Mouse (Mus musculus): ENCODE data around the gene Cd83. TPM values are rescaled to one million over a fixed set of nuclear protein-coding genes. Genes with fewer than 3 reads are reported as not detected.
A peak's percentile ranks its signal among the peaks of the same experiment; 100 is the strongest.

Cd83 gene
- total and polyA plus RNA-seq, 2 experiments from 2014 or later = 2.3 to 4.4 TPM

- no peak for DNase-seq (ENCODE audit: low spot score)
- no peak overlapping the region for H3K4me2 ChIP-seq (ENCODE audit: low read depth, low read length)
These were observed 7.1 kb upstream of the Cd83 start for GRCm38 (mm10) chr13:43777321-43778002.

GRCm38 (mm10) chr13:43778021-43778649, 6.4 kb upstream of the Cd83 start:
- H3K9ac ChIP-seq (replicated peaks; ENCODE audit: low read depth, low read length) = no peak overlapping the region
- no peak overlapping the region for H3K27ac ChIP-seq (ENCODE audit: low read depth)
- no peak overlapping the region for H3K4me3 ChIP-seq (ENCODE audit: low read depth, low read length)
- H3K4me2 ChIP-seq (ENCODE audit: low read depth, low read length) = no peak overlapping the region
- ATAC-seq (ENCODE audit: insufficient read depth, low read depth) (no peak), DNase-seq (ENCODE audit: low spot score) (no peak)
- H3K4me1 ChIP-seq (ENCODE audit: control insufficient read depth, insufficient read depth) = peaks cover 7% of the 10 kb centered on the region
- WGBS = 64% methylated on average over 6 of the region's 6 CpGs
- H3K9me3 ChIP-seq (replicated peaks; ENCODE audit: control insufficient read depth, low read length) = no peaks in the 10 kb centered on the region
- no peaks in the 10 kb centered on the region; the same call in 1 of the 2 replicates for H3K27me3 ChIP-seq (ENCODE audit: control insufficient read depth, insufficient read depth, low read length)
- no peaks in the 10 kb centered on the region for H3K36me3 ChIP-seq (replicated peaks; ENCODE audit: control insufficient read depth, insufficient read depth, low read length)
- no peak for TF ChIP-seq CTCF (IDR thresholded peaks at IDR 0.05; ENCODE audit: low read depth)
- no peak for TF ChIP-seq EP300 (IDR thresholded peaks at IDR 0.05; ENCODE audit: low read depth)

More at GRCm38 (mm10) chr13:43777321-43778002, 7.1 kb upstream of the Cd83 start:
- no peak overlapping the region for H3K9ac ChIP-seq (replicated peaks; ENCODE audit: low read depth, low read length)
- no peaks in the 10 kb centered on the region for H3K9me3 ChIP-seq (replicated peaks; ENCODE audit: control insufficient read depth, low read length)
- ATAC-seq (ENCODE audit: insufficient read depth, low read depth) = no peak
- H3K27me3 ChIP-seq (ENCODE audit: control insufficient read depth, insufficient read depth, low read length) = peaks cover 4% of the 10 kb centered on the region; the same call in 1 of the 2 replicates
- no peak overlapping the region for H3K4me3 ChIP-seq (ENCODE audit: low read depth, low read length)
- H3K27ac ChIP-seq (ENCODE audit: low read depth) = no peak overlapping the region
- 71% methylated on average over 9 of the region's 9 CpGs for WGBS
- H3K4me1 ChIP-seq (ENCODE audit: control insufficient read depth, insufficient read depth) = peaks cover 7% of the 10 kb centered on the region
- no peak for TF ChIP-seq EP300 (IDR thresholded peaks at IDR 0.05; ENCODE audit: low read depth)
- H3K36me3 ChIP-seq (replicated peaks; ENCODE audit: control insufficient read depth, insufficient read depth, low read length) = no peaks in the 10 kb centered on the region

- no peak overlapping the region for H3K4me2 ChIP-seq (ENCODE audit: low read depth, low read length)
- H3K4me3 ChIP-seq (ENCODE audit: low read depth, low read length) = no peak overlapping the region
- no peak overlapping the region for H3K9ac ChIP-seq (replicated peaks; ENCODE audit: low read depth, low read length)
- ATAC-seq (ENCODE audit: insufficient read depth, low read depth) (no peak), DNase-seq (ENCODE audit: low spot score) (no peak)
- no peak overlapping the region for H3K27ac ChIP-seq (ENCODE audit: low read depth)
- WGBS = 85% methylated on average over 4 of the region's 4 CpGs
- TF ChIP-seq CTCF (IDR thresholded peaks at IDR 0.05; ENCODE audit: low read depth) (no peak), EP300 (IDR thresholded peaks at IDR 0.05; ENCODE audit: low read depth) (no peak)
- peaks cover 7% of the 10 kb centered on the region for H3K4me1 ChIP-seq (ENCODE audit: control insufficient read depth, insufficient read depth)
- H3K9me3 ChIP-seq (replicated peaks; ENCODE audit: control insufficient read depth, low read length) = no peaks in the 10 kb centered on the region
- no peaks in the 10 kb centered on the region; the same call in 1 of the 2 replicates for H3K27me3 ChIP-seq (ENCODE audit: control insufficient read depth, insufficient read depth, low read length)
- no peaks in the 10 kb centered on the region for H3K36me3 ChIP-seq (replicated peaks; ENCODE audit: control insufficient read depth, insufficient read depth, low read length)
These were observed 5.6 kb upstream of the Cd83 start for GRCm38 (mm10) chr13:43778971-43779370.

GRCm38 (mm10) chr13:43780071-43780470, 4.5 kb upstream of the Cd83 start:
- H3K9ac ChIP-seq (replicated peaks; ENCODE audit: low read depth, low read length) = no peak overlapping the region
- DNase-seq (ENCODE audit: low spot score) (no peak), ATAC-seq (ENCODE audit: insufficient read depth, low read depth) (no peak)
- H3K4me3 ChIP-seq (ENCODE audit: low read depth, low read length) = no peak overlapping the region
- H3K9me3 ChIP-seq (replicated peaks; ENCODE audit: control insufficient read depth, low read length) = no peaks in the 10 kb centered on the region
- no peak for TF ChIP-seq EP300 (IDR thresholded peaks at IDR 0.05; ENCODE audit: low read depth)
- TF ChIP-seq CTCF (IDR thresholded peaks at IDR 0.05; ENCODE audit: low read depth) = no peak
- no peak overlapping the region for H3K4me2 ChIP-seq (ENCODE audit: low read depth, low read length)
- H3K4me1 ChIP-seq (ENCODE audit: control insufficient read depth, insufficient read depth) = peaks cover 9% of the 10 kb centered on the region; the same call in 1 of the 2 replicates
- no peak overlapping the region for H3K27ac ChIP-seq (ENCODE audit: low read depth)
- no peaks in the 10 kb centered on the region; the same call in 1 of the 2 replicates for H3K27me3 ChIP-seq (ENCODE audit: control insufficient read depth, insufficient read depth, low read length)
- no peaks in the 10 kb centered on the region for H3K36me3 ChIP-seq (replicated peaks; ENCODE audit: control insufficient read depth, insufficient read depth, low read length)
- 71% methylated on average over 8 of the region's 8 CpGs for WGBS

DNA sequence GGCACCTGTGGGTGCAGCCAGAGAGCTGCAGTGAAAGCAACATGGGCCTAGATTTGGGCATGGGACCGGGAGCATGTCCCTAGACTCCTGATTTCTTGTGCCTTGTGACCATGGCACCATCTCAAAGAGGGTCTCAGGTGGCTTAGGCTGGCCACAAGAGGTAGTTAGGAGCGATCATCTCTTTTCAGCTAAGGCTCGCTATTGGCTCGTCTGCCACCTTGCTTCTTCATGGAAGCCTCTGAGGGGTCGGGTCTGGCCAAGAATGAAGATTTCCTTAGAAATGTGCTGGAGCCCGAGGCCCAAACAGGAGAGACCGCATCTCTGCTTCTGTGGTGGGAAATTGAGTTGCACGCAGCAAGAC, 1.1 kb downstream of the Cd83 start:
- Histone ChIP-seq H3K4me2 (ENCODE audit: low read depth, low read length) (peak overlapping the region; percentile 84), H3K4me3 (ENCODE audit: low read depth, low read length) (peak overlapping the region; percentile 52; the same call in 1 of the 2 replicates), H3K9ac (replicated peaks; ENCODE audit: low read depth, low read length) (peak overlapping the region; percentile 43; the same call in 1 of the 2 replicates), H3K27ac (ENCODE audit: low read depth) (no peak overlapping the region), H3K27me3 (ENCODE audit: control insufficient read depth, insufficient read depth, low read length) (0 out of 2 replicates have a peak, but pooled peaks cover 6% of the 10 kb centered on the region), H3K36me3 (replicated peaks; ENCODE audit: control insufficient read depth, insufficient read depth, low read length) (no peaks in the 10 kb centered on the region), H3K9me3 (replicated peaks; ENCODE audit: control insufficient read depth, low read length) (no peaks in the 10 kb centered on the region), H3K4me1 (ENCODE audit: control insufficient read depth, insufficient read depth) (peaks cover 11% of the 10 kb centered on the region; the same call in 1 of the 2 replicates)
- no peak for TF ChIP-seq CTCF (IDR thresholded peaks at IDR 0.05; ENCODE audit: low read depth)
- TF ChIP-seq EP300 (IDR thresholded peaks at IDR 0.05; ENCODE audit: low read depth) = no peak
- DNase-seq (ENCODE audit: low spot score) (no peak), ATAC-seq (ENCODE audit: insufficient read depth, low read depth) (no peak)
- 63% methylated on average over 8 of the region's 8 CpGs for WGBS

Measured in heart, postnatal 0 days (tissue).